8 mouse cellular contexts compared by ENCODE assay signal in the genomic region with DNA sequence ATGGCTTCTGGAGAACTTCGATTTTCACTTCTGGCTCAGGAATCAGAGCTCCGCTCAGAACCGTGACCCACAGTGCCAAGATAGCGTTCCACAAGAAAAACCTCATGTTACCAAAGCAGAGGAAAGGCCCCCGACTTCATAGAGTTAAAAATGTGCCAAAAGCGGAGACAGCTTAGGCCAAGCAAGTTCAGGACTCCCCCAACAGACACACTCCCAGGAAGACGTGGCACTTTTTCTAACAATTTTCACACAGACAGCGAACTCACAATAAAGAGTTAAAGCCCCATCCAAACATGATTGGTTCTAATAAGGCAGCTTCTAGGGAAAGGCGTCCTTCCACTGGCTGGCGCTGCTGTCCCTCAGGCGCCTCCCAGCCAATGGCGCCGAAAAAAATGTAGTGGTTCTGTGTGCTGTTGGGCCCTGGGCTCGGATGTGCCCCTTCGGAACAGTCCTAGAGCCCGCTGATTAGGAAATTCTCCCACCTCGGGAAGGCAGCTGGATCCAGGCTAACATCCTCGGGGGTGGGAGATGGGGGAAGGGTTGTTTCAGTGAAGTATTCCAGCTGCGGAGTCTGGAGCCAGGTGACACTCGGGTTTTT. TPM values are rescaled to one million over a fixed set of nuclear protein-coding genes. Genes with fewer than 3 reads are reported as not detected.
A peak's percentile ranks its signal among the peaks of the same experiment; 100 is the strongest.
DNase-seq lines count a peak whose midpoint lies in the region; ATAC-seq and TF ChIP-seq lines count a peak whose summit lies in the region.

No protein-coding gene starts in this region.

- 0 out of 2 replicates have a peak overlapping the region, but pooled peaks have one; percentile 40 for H3K27ac ChIP-seq in lung, embryonic 14.5 days (ENCODE audit: low read depth)

- no peaks in the 10 kb centered on the region for H3K36me3 ChIP-seq in lung, embryonic 14.5 days (ENCODE audit: insufficient read depth)

- TF ChIP-seq CTCF in lung, embryonic 14.5 days (IDR thresholded peaks at IDR 0.05; ENCODE audit: low read depth), result no peak

- ATAC-seq in lung, embryonic 14.5 days (ENCODE audit: insufficient read depth), result peak; percentile 87
- ATAC-seq in neutrophil, adult 5-6 weeks (ENCODE audit: extremely low read depth, insufficient number of reproducible peaks, low FRiP score, poor library complexity, severe bottlenecking), result peak; percentile 68; the same call in 1 of the 2 replicates

- H3K4me3 ChIP-seq in lung, embryonic 14.5 days (ENCODE audit: low read depth, low read length), result peak overlapping the region; percentile 51

- DNase-seq in MN1 (ENCODE audit: low spot score), result peak; percentile 88
- peak; percentile 91 for DNase-seq in cerebellum, adult 8-10 months
- DNase-seq in forelimb bud, embryonic 11.5 days (ENCODE audit: low read depth, low spot score), result peak; percentile 86
- DNase-seq in heart, postnatal 4 days, result peak; percentile 95
- DNase-seq in layer of hippocampus, adult 8-10 months (ENCODE audit: low spot score in 2 of 2), result peak; percentile 93 to 96
- DNase-seq in lung, embryonic 14.5 days, result peak; percentile 95
- peak; percentile 89 for DNase-seq in testis, postnatal 14 days (ENCODE audit: low spot score)

- no peaks in the 10 kb centered on the region for H3K9me3 ChIP-seq in lung, embryonic 14.5 days (ENCODE audit: low read depth, low read length)

- H3K9ac ChIP-seq in lung, embryonic 14.5 days, result peak overlapping the region; percentile 63

- peaks cover 12% of the 10 kb centered on the region; the same call in 1 of the 2 replicates for H3K4me1 ChIP-seq in lung, embryonic 14.5 days (ENCODE audit: insufficient read depth)

- H3K4me2 ChIP-seq in lung, embryonic 14.5 days, result peak overlapping the region; percentile 74

- H3K27me3 ChIP-seq in lung, embryonic 14.5 days (ENCODE audit: insufficient read depth, low read length), result no peaks in the 10 kb centered on the region

- WGBS in lung, embryonic 14.5 days, result under 1% methylated on average over 20 of the region's 20 CpGs

RNA-seq across cellular contexts. Expression of a gene that starts 1.9 kb away (rescaled TPM):
- 10 to 100 TPM; 12.5 to 13.4 TPM for total RNA-seq in heart, postnatal 4 days (2021)
- 10 to 100 TPM; 11.1 to 14.3 (median 12.6) TPM for total RNA-seq in layer of hippocampus, adult 8-10 months (2022)
- 11.8 and 12.5 TPM in 2 replicates for polyA plus RNA-seq in lung, embryonic 14.5 days (2014; fragmentation: Nextera tagmentation; extraction: Ambion mirVana)
- total RNA-seq in neutrophil, adult 5-6 weeks (2017), result 0.37 and 0.58 TPM in 2 replicates

RNA-seq across cellular contexts. Expression of a gene that starts 4.1 kb away (rescaled TPM):
- total RNA-seq in heart, postnatal 4 days (2021), result 10 to 100 TPM; 14.4 to 17.0 TPM
- 10 to 100 TPM; 12.3 to 18.3 (median 13.7) TPM for total RNA-seq in layer of hippocampus, adult 8-10 months (2022)
- polyA plus RNA-seq in lung, embryonic 14.5 days (2014; fragmentation: Nextera tagmentation; extraction: Ambion mirVana), result 21.5 and 28.1 TPM in 2 replicates
- total RNA-seq in neutrophil, adult 5-6 weeks (2017), result not detected in 2 replicates

RNA-seq across cellular contexts. Expression of a gene that starts 26.7 kb away (rescaled TPM):
- total RNA-seq in heart, postnatal 4 days (2021), result 10 to 100 TPM in 1 of 2 experiments, 1 to 10 TPM in 1; 7.4 to 10.5 TPM
- total RNA-seq in layer of hippocampus, adult 8-10 months (2022), result 100 to 1,000 TPM; 101 to 107 (median 103) TPM
- polyA plus RNA-seq in lung, embryonic 14.5 days (2014; fragmentation: Nextera tagmentation; extraction: Ambion mirVana), result 1.9 and 2.4 TPM in 2 replicates
- total RNA-seq in neutrophil, adult 5-6 weeks (2017), result not detected in 2 replicates

Comparison
In these comparisons a context has a peak if more than half of its experiments do, and no peak if none do; other contexts are left out.
1. Peak in every context shown above with its lines: DNase-seq, ATAC-seq, H3K4me3 ChIP-seq and H3K27ac ChIP-seq.
2. RNA of a gene that starts 4.1 kb away (total RNA-seq): 14.4 to 17.0 TPM in heart, postnatal 4 days and 12.3 to 18.3 TPM in layer of hippocampus, adult 8-10 months; not detected in neutrophil, adult 5-6 weeks; every median in the first group is over 10 times any median in the second.
3. RNA of a gene that starts 26.7 kb away (total RNA-seq): 101 to 107 TPM in layer of hippocampus, adult 8-10 months; 7.4 to 10.5 TPM in heart, postnatal 4 days and not detected in neutrophil, adult 5-6 weeks; every median in the first group is over 4 times any median in the second.